Mouse (Mus musculus) megakaryocyte, embryonic 14.5 days (primary cell): Measurements from ENCODE around the gene BC051142. TPM values are rescaled to one million over a fixed set of nuclear protein-coding genes. Genes with fewer than 3 reads are reported as not detected.

Experiments used
- H3K27me3 ChIP-seq: replicated peaks from 2 replicates; pipeline ENCODE3; 2012; ENCODE audit warnings: inconsistent platforms
- H3K36me3 ChIP-seq: replicated peaks from 2 replicates; pipeline ENCODE3; 2012; ENCODE audit warnings: low read length, inconsistent platforms, mixed read lengths
- H3K4me1 ChIP-seq: 2 replicates; pipeline ENCODE4 v1.6.1; 2012; ENCODE audit warnings: inconsistent platforms
- H3K4me3 ChIP-seq: replicated peaks from 2 replicates; pipeline ENCODE3; 2012; ENCODE audit warnings: moderate library complexity, mild to moderate bottlenecking, inconsistent platforms
- H3K9me3 ChIP-seq: 2 replicates; pipeline ENCODE4 v1.6.1; 2012; ENCODE audit warnings: inconsistent platforms
- FLI1 ChIP-seq: IDR thresholded peaks from 2 replicates; pipeline ENCODE4 v1.6.1; 2012; ENCODE audit warnings: low read length, inconsistent platforms, mixed read lengths
- GATA1 ChIP-seq: IDR thresholded peaks from 3 replicates; pipeline ENCODE4 v1.6.1; 2012; ENCODE audit warnings: mixed read lengths, low read length, inconsistent platforms, borderline replicate concordance
- polyA plus RNA-seq: library from polyadenylated mRNA; stranded (reverse); fragments of >175 nt; gene quantifications from 2 replicates; pipeline ENCODE4 v1.2.3, GENCODE M21; 2012; ENCODE audit warnings: low replicate concordance; ENCODE audit not compliant: insufficient read depth

Gene BC051142
- polyA plus RNA-seq, 1 experiment: not detected

DNA sequence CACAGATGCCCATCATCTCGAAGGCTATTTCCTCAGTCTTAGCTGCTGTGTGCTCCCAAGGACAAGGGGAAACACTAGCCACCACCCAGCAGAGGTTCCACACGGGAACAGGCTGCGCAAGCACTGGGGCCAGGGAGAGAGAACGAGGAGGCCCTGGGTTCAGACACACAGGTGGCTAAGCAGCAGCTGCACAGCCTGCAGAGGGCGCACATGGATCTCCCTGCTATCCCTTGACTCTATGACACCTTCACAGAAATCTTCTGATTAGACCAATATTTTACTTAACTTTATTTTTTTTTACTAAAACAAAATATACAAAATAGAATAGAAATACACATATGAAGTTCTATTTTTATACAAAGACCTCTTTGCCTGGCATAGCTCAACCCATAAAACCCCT is 1.3 kb upstream of the BC051142 start:
- Histone ChIP-seq H3K27me3 (peaks cover 42% of the 10 kb centered on the region), H3K4me1 (peaks cover 26% of the 10 kb centered on the region), H3K9me3 (peaks cover 11% of the 10 kb centered on the region), H3K36me3 (no peaks in the 10 kb centered on the region), H3K4me3 (no peak overlapping the region)
- TF ChIP-seq GATA1 (no peak), FLI1 (no peak)

DNA sequence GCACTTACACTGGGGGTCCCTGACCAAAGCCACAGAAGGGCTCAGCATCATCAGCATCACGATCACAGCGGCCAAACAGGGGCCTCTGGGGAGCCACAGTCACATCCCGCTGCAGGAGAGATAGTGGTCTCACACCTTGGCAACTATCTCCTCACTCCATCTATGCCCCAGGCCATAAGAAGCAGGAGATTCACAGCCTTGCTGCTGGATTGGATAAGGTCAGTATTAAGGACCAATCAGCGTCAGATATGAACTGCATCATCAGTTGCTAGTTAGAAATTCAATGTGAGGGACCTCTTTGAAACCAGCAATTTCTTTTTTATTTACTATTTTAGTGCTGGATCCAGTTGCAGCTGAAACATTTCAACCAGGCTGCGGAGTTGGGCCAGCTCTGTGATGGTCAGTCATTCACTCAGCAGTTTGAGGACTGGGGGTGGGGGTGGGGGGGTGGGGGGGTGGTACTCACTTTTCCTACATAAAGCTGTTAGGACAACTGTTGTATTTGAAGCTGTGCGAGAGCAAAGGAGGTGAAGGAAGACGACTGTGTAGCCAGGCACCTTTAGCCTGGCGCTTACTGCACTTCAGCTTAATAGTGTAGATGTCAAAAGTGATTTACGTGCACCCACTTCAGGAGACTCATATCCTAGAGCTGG is 436 bp upstream of the BC051142 start:
- peaks cover 44% of the 10 kb centered on the region for H3K27me3 ChIP-seq
- H3K4me1 ChIP-seq: peaks cover 23% of the 10 kb centered on the region
- H3K9me3 ChIP-seq: peaks cover 16% of the 10 kb centered on the region
- peak overlapping the region; percentile 90 for H3K4me3 ChIP-seq
- H3K36me3 ChIP-seq: no peaks in the 10 kb centered on the region
- TF ChIP-seq GATA1 (no peak), FLI1 (no peak)

DNA sequence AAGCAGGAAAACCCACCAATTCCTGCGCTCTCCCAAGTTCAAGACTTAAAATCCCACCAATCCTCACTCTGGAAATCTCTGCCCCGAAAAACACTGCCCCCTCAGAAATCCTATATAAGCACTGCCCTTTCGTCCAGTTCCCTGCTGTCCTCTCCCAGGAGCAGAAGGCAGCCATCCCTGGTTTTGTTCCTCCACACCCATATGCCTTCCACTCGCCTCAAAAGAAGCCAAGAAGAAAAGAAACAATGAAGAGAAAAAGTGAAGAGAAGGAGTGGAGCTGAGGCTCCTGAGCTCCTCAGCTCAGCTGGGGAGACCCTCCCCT is 735 bp downstream of the BC051142 start:
- Histone ChIP-seq H3K4me3 (no peak overlapping the region), H3K36me3 (no peaks in the 10 kb centered on the region), H3K27me3 (peaks cover 44% of the 10 kb centered on the region), H3K9me3 (peaks cover 13% of the 10 kb centered on the region), H3K4me1 (peaks cover 23% of the 10 kb centered on the region)
- TF ChIP-seq GATA1 (no peak), FLI1 (no peak)

DNA sequence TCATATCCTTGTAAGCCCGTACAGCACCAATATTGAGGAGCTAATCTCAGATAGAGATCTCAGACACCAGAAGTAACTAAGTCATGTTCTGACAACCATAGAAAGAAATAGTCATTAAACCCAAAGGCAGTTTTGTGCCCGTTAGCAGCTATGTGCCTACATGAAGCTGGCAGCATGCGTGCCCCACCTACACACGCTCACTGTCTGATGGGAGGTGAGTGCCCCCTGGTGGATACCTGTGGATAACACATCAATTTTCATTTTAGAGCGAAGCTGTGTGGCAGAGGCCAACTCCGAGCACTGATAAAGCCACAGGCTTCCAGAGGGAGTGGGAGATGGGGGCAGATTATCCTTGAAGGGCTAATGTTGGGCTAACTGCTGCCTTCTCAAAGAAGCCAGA is 12.5 kb downstream of the BC051142 start:
- H3K4me1 ChIP-seq: peaks cover 4% of the 10 kb centered on the region
- TF ChIP-seq FLI1 (no peak), GATA1 (no peak)
- no peaks in the 10 kb centered on the region for H3K9me3 ChIP-seq
- no peak overlapping the region for H3K4me3 ChIP-seq
- no peaks in the 10 kb centered on the region for H3K36me3 ChIP-seq
- H3K27me3 ChIP-seq: peaks cover 38% of the 10 kb centered on the region

DNA sequence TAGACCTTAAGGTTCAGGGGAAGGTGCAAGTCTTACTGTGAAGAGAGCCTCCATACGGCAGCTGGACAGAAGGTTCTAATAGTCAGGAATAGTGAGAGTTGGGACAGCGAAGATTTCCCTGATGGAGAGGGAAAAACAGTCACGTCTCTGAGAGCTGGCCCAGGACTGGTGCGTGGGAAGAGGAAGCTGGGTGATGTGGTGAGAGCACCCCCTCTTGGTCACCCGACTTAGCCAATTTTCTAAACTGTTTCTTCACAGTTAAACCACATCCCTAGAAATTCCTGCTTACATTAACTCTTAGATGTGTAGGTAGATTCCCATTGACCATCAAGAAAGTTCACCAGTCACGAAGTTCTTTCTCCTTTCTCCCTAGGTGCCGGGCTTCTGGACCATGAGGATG is 21.4 kb downstream of the BC051142 start:
- TF ChIP-seq GATA1: no peak
- no peak for TF ChIP-seq FLI1
- Histone ChIP-seq H3K9me3 (no peaks in the 10 kb centered on the region), H3K36me3 (no peaks in the 10 kb centered on the region), H3K27me3 (peaks cover 44% of the 10 kb centered on the region), H3K4me1 (no peaks in the 10 kb centered on the region), H3K4me3 (no peak overlapping the region)

DNA sequence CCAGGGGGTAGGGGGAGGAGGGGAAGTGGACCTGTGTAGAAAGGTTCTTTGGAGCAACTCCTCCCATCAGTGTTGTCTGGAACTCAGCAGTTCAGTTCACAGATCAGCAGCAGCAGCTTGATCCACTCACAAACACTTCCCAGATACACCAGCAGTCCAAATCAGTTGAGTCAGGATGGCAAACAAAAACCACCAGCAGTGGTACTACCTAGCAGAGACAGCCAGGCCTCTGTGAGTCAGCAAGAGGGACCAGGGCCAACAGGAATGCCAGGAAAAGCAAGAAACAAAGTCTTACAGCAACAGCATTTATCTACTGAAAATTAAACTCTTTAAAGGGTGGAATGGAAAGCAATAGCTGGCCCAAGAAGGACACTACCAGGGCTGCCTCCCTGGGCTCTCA is 29.0 kb downstream of the BC051142 start:
- Histone ChIP-seq H3K36me3 (no peaks in the 10 kb centered on the region), H3K9me3 (no peaks in the 10 kb centered on the region), H3K27me3 (peaks cover 19% of the 10 kb centered on the region), H3K4me3 (no peak overlapping the region), H3K4me1 (no peaks in the 10 kb centered on the region)
- TF ChIP-seq GATA1 (no peak), FLI1 (no peak)

DNA sequence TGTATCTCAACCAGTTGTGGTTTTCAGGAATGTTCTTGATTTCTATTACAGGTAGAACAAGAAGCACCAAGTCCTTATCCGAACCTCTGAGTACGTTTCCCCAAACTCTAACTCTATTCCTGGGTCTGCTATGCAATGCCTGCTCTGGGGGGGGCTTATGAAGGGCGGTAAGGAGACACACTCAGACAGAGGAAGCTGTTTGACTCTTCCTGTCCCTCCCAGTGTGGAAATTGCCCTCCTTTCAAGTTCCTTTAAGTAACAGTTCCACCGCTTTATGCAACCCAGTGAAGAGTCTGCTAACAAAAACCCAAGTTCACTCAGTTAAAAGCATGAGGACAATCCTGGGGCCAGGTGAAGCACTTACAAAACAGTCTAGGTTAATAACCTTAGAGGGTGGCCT is 38.5 kb downstream of the BC051142 start:
- Histone ChIP-seq H3K9me3 (peaks cover 18% of the 10 kb centered on the region), H3K36me3 (no peaks in the 10 kb centered on the region), H3K4me3 (no peak overlapping the region), H3K27me3 (peaks cover 42% of the 10 kb centered on the region), H3K4me1 (peaks cover 8% of the 10 kb centered on the region)
- no peak for TF ChIP-seq FLI1
- no peak for TF ChIP-seq GATA1

DNA sequence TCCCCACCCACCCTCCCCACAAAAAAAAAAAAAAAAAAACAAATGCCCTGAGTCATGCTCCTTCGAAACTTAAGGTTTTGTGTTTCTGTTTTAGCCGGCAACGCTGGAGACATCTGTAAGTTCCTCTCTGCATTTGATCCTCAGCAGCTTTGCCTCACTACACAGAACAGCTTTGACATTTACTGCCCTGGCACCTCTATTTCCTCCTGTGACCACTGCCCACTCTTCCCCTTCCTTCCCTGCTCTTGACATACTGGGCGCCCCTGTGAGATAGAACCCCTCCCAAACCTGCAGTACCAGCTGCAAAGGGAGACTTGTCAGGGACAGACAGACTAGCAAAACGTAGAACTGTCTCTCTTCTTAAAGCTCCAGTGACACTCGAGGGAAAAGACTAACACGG is 39.0 kb downstream of the BC051142 start:
- Histone ChIP-seq H3K36me3 (no peaks in the 10 kb centered on the region), H3K9me3 (peaks cover 18% of the 10 kb centered on the region), H3K4me3 (peak overlapping the region; percentile 83), H3K27me3 (peaks cover 45% of the 10 kb centered on the region), H3K4me1 (peaks cover 8% of the 10 kb centered on the region)
- TF ChIP-seq GATA1: no peak
- no peak for TF ChIP-seq FLI1

DNA sequence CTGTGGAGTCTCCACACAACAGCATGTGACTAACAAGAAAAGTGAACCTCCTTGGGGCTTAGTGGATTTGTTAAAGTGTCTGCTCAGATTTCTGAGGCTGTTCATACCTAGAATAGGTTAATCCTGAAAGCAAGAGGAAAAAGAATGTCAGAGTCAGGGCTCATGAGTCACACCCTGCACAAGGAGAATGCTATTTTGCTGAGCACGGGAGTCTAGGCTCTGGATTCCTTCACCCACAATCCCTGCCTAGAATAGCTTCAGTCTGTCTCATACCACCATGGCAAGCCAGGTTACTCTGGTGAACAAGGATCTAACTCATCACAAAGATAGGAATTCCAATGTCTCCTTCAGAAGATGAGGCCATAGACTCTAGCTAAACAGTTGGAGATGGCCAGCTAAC is 40.0 kb downstream of the BC051142 start:
- peaks cover 18% of the 10 kb centered on the region for H3K9me3 ChIP-seq
- H3K27me3 ChIP-seq: peaks cover 50% of the 10 kb centered on the region
- H3K4me3 ChIP-seq: no peak overlapping the region
- peaks cover 8% of the 10 kb centered on the region for H3K4me1 ChIP-seq
- no peaks in the 10 kb centered on the region for H3K36me3 ChIP-seq
- TF ChIP-seq GATA1: no peak
- TF ChIP-seq FLI1: no peak

DNA sequence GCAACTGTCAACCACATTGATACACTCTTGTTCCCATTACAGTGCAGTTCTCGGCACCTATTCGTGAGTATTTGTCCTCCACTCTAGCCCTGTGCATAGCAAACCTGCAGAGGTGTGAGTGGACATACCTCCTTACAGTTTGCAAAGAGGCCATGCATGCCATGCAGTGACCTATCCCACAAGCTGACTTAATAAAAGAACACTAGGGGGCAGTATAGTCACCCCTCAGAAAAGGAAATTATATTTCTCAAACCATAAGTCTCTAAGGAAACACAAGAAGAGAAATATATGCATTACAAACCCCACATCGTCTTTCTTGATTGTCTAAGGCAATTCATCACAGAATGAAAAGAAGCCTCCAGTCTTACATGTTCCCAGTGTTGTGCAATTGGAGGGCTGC is 41.2 kb downstream of the BC051142 start:
- Histone ChIP-seq H3K4me1 (peaks cover 8% of the 10 kb centered on the region), H3K4me3 (no peak overlapping the region), H3K9me3 (peaks cover 14% of the 10 kb centered on the region), H3K27me3 (peaks cover 53% of the 10 kb centered on the region), H3K36me3 (no peaks in the 10 kb centered on the region)
- TF ChIP-seq FLI1: no peak
- TF ChIP-seq GATA1: no peak

DNA sequence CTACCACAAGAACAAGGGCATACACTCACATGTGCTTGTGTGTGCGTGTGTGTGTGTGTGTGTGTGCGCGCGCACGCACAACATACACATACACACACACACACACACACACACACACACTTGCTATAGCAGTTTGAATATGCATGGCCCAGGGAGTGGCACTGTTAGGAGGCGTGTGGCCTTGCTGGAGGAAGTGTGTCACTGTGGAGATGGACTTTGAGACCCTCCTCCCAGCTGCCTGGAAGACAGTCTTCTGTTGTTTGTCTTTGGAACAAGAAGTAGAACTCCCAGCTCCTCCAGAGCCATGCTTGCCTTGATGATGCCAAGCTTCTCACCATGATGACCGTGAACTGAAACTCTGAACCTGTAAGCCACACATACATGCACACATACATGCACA is 43.4 kb downstream of the BC051142 start:
- Histone ChIP-seq H3K27me3 (peaks cover 55% of the 10 kb centered on the region), H3K36me3 (no peaks in the 10 kb centered on the region), H3K4me1 (peaks cover 8% of the 10 kb centered on the region), H3K4me3 (no peak overlapping the region), H3K9me3 (no peaks in the 10 kb centered on the region)
- no peak for TF ChIP-seq GATA1
- TF ChIP-seq FLI1: no peak
